Mouse (Mus musculus): ENCODE measurements around the gene B020004J07Rik.
"Not testable (repeated sequence)": the region's sequence is repeated elsewhere in the genome, so short reads cannot be mapped to it uniquely, and the experiment has no call there.

The B020004J07Rik gene

DNA sequence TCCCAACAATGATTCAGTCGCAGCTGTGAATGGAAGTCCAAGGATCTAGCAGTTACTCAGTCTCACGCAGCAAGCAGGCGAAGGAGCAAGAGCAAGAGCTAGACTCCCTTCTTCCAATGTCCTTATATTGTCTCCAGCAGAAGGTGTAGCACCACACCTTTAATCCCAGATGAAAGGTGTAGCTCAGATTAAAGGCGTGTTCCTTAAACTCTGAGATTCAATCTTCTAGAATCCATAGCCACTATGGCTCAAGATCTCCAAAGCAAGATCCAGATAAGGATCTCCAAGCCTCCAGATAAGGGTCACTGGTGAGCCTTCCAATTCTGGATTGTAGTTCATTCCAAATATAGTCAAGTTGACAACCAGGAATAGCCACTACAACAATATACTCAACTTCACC, at the start of gene B020004J07Rik:
Gene B020004J07Rik (minus strand): TSS at position 101 of the 400 bp plus-strand sequence.
- DNase-seq (ENCODE audit: low spot score), result not testable (repeated sequence)

DNA sequence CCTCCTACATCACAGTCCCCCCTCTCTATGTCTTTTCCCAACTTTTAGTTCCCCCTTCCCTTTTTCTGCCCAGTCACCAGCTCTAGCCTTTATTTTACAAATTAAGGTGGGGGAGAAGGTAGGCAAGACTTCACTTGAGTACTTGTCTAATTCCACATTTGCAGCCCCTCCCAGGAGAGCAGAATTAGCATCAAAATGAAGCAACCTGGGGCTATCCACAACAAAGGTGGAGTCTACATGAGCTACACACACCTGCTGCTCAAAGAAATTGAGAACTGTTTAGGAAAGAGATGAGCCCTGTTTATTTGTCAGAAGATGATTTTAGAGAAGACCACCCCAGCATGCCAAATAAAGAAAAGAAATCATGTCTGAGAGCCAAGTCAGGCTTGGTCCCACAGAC, 45.6 kb upstream of the B020004J07Rik start:
- no peak for DNase-seq (ENCODE audit: low spot score)

DNA sequence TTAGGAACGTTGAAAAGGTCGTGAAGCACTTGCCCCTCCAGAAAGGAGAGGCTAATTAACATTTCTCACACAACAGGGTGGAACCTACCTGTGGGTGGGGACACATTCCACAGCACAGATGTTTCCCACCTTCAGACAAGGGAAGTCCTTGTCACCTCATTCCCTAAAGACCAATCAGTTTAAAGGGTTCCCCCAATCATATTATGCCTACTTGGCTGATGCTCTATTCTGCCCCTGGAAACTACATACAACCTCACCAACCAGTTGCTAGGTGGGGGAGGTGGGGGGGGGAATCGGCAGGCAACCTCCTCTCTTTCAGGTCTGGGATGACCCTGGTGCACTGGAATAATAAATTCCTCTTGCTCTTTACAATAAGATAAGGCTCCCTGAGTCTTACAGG, 39.8 kb upstream of the B020004J07Rik start:
- no peak for DNase-seq (ENCODE audit: low spot score)

DNA sequence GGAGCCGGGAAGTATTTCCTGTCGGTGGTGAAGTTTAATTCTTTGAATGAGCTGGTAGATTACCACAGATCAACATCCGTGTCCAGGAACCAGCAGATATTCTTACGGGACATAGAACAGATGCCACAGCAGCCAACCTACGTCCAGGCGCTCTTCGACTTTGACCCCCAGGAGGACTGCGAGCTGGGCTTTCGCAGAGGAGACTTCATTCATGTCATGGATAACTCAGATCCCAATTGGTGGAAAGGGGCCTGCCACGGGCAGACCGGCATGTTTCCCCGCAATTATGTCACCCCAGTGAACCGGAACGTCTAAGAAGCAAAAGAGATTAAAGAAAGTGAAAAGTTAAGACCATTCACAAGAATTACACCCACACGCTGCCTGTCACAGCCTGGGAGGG, 31.9 kb upstream of the B020004J07Rik start:
- DNase-seq (ENCODE audit: low spot score), result not testable (repeated sequence)

DNA sequence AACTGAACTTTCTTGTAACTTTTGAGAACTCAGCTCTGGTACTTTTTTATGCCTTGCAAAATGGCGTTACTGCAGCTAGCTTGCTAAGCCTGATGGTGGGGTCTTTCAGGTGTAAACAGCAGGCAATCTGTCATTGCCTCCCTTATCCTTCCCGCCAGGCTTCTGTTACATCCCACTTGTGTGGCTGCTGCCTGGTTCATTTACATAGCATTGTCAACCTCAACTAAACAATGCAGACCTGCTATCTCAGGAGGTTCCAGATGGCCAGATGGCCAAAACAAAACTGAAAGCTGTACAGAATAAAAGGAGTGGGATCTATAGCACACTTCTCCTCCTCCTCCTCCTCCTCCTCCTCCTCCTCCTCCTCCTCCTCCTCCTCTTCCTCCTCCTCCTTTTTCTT, 28.2 kb upstream of the B020004J07Rik start:
- DNase-seq (ENCODE audit: low spot score), result not testable (repeated sequence)

DNA sequence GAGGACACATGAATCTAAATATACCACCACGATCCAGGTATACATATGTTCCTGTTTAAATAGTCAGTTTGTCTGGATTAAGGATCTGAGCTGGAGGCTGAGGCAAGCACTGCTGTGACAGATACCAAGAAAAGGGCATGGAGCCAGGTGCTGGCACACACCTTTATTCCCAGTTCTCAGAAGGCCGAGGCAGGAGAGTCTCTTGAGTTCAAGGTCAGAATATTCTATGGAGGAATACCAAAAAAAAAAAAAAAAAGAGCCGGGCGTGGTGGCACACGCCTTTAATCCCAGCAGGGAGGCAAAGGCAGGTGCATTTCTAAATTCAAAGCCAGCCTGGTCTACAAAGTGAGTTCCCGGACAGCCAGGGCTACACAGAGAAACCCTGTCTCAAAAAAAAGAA, 18.5 kb upstream of the B020004J07Rik start:
- no peak for DNase-seq (ENCODE audit: low spot score)

DNA sequence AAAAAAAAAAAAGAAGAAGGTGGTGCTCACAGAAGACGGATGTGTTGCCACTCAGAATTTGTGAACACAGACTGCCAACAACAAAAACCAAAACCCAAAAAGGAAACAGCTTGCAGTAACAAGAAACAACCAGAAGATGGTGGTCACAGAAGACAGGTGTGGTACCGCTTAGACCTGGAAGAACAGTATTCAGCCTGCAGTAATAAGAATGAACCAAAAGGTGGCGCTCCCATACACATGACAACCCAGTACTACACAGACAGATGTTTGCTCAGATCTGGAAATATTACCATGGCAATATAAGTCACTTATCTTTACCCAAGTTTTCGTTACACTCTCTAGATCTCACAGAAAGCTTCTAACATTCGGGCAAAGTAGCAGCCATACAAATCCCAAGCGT, 17.1 kb upstream of the B020004J07Rik start:
- DNase-seq (ENCODE audit: low spot score), result peak; percentile 48

DNA sequence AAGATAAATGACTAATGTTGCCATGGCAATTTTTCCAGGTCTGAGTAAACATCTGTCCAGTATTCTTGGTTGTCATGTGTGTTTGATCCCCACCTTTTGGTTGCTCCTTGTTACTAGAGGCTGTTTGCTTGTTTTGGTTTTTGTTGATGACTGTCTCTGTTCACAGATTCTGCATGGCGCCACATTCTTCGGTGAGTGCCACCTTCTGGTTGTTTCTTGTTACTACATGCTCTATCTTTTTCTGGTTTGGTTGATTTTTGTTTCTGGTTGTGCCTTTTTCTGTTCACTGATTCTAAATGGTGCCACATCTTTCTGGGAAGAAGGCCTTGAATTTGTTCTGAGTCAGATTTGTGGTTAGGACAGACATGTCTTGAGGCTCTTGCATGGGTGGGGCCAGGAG, 7.1 kb upstream of the B020004J07Rik start:
- no peak for DNase-seq (ENCODE audit: low spot score)

All from layer of hippocampus, adult 11-12 months (tissue).